Mouse (Mus musculus): Measurements from ENCODE around the gene Itprid1. TPM values are rescaled to one million over a fixed set of nuclear protein-coding genes. Genes with fewer than 3 reads are reported as not detected.

Gene Itprid1
- not detected for polyA plus RNA-seq (2017; shearing (Covaris generic))

GRCm38 (mm10) chr6:55836650-55837320, at the start of gene Itprid1:
TSS of gene Itprid1 (plus strand) at chr6:55836895.

GRCm38 (mm10) chr6:56017291-56017994, 180.7 kb downstream of the Itprid1 start, which contains the start of gene Ppp1r17:
TSS of gene Ppp1r17 (plus strand) at chr6:56017497.

Other genes starting within 250 kb of the Itprid1 start
- not detected for gene Neurod6, start 155.6 kb upstream of the Itprid1 start, polyA plus RNA-seq (2017; shearing (Covaris generic))
- gene Ppp1r17, start 180.6 kb downstream of the Itprid1 start, polyA plus RNA-seq (2017; shearing (Covaris generic)), result not detected